Mouse (Mus musculus): Measurements from ENCODE around the gene Morc2a.

DNA sequence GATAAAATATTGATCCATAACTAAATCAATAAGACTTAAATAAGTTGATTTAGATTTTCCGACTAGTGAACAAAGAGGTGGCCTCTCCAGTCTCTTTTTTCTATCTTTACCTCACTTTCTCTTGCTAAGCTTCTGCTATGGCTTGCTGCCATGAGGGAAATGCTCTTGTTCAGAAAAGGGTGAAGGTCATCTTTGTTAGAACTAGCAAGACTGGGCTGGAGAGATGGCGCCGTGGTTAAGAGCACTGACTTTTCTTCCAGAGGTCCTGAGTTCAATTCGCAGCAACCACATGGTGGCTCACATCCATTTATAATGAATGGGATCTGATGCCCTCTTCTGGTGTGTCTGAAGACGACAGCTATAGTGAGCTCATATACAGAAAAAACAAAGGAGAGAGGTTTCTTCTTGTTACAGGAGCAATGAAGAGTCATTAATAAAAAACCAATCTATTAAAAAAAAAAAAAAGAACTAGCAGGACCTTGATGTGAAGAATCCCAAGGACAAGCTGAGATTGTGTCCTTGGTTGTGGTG, 47.2 kb downstream of the Morc2a start:
- no peak for TF ChIP-seq POLR2A (IDR thresholded peaks at IDR 0.05; ENCODE audit: insufficient read depth, low read length)
- TF ChIP-seq CTCF (IDR thresholded peaks at IDR 0.05; ENCODE audit: low read depth, low read length) = no peak

Data from ES-Bruce4 (cell line).